Mouse (Mus musculus): ENCODE results near the gene Rnft1. TPM values are rescaled to one million over a fixed set of nuclear protein-coding genes. Genes with fewer than 3 reads are reported as not detected.

The Rnft1 gene
- polyA plus RNA-seq, 1 experiment from 2014 or later: 14.4 TPM

GRCm38 (mm10) chr11:86468345-86468744 is 16.1 kb upstream of the Rnft1 start:
- Histone ChIP-seq H3K27me3 (ENCODE audit: control insufficient read depth, insufficient read depth, low read depth, low read length) (no peaks in the 10 kb centered on the region; the same call in 1 of the 2 replicates), H3K36me3 (ENCODE audit: control insufficient read depth, insufficient read depth, low read length) (no peaks in the 10 kb centered on the region), H3K27ac (ENCODE audit: low read length) (no peak overlapping the region), H3K9ac (ENCODE audit: low read depth, low read length) (no peak overlapping the region), H3K9me3 (replicated peaks; ENCODE audit: control insufficient read depth, low read length, poor library complexity, severe bottlenecking) (no peaks in the 10 kb centered on the region), H3K4me3 (ENCODE audit: low read depth, low read length) (no peak overlapping the region), H3K4me1 (ENCODE audit: control insufficient read depth, insufficient read depth, low read length) (peaks cover 14% of the 10 kb centered on the region; the same call in 1 of the 2 replicates), H3K4me2 (ENCODE audit: low read length) (no peak overlapping the region)
- no peak for ATAC-seq
- WGBS: 75% methylated on average over 8 of the region's 8 CpGs

GRCm38 (mm10) chr11:86468971-86469370 is 15.5 kb upstream of the Rnft1 start:
- WGBS: 75% methylated on average over 4 of the region's 4 CpGs
- no peak for ATAC-seq
- no peak overlapping the region for H3K4me2 ChIP-seq (ENCODE audit: low read length)

GRCm38 (mm10) chr11:86471785-86472184 is 12.7 kb upstream of the Rnft1 start:
- no peak overlapping the region for H3K4me3 ChIP-seq (ENCODE audit: low read depth, low read length)
- no peaks in the 10 kb centered on the region for H3K9me3 ChIP-seq (replicated peaks; ENCODE audit: control insufficient read depth, low read length, poor library complexity, severe bottlenecking)
- no peak overlapping the region for H3K9ac ChIP-seq (ENCODE audit: low read depth, low read length)
- H3K4me1 ChIP-seq (ENCODE audit: control insufficient read depth, insufficient read depth, low read length): peaks cover 14% of the 10 kb centered on the region; the same call in 1 of the 2 replicates
- ATAC-seq: no peak
- H3K27me3 ChIP-seq (ENCODE audit: control insufficient read depth, insufficient read depth, low read depth, low read length): no peaks in the 10 kb centered on the region; the same call in 1 of the 2 replicates
- H3K4me2 ChIP-seq (ENCODE audit: low read length): no peak overlapping the region
- 14% methylated on average over 6 of the region's 6 CpGs for WGBS
- H3K27ac ChIP-seq (ENCODE audit: low read length): peak overlapping the region; percentile 49; the same call in 1 of the 2 replicates
- H3K36me3 ChIP-seq (ENCODE audit: control insufficient read depth, insufficient read depth, low read length): no peaks in the 10 kb centered on the region

More at GRCm38 (mm10) chr11:86468971-86469370, 15.5 kb upstream of the Rnft1 start:
- Histone ChIP-seq H3K4me1 (ENCODE audit: control insufficient read depth, insufficient read depth, low read length) (peaks cover 14% of the 10 kb centered on the region; the same call in 1 of the 2 replicates), H3K36me3 (ENCODE audit: control insufficient read depth, insufficient read depth, low read length) (no peaks in the 10 kb centered on the region), H3K9ac (ENCODE audit: low read depth, low read length) (no peak overlapping the region), H3K27me3 (ENCODE audit: control insufficient read depth, insufficient read depth, low read depth, low read length) (no peaks in the 10 kb centered on the region; the same call in 1 of the 2 replicates), H3K27ac (ENCODE audit: low read length) (no peak overlapping the region), H3K9me3 (replicated peaks; ENCODE audit: control insufficient read depth, low read length, poor library complexity, severe bottlenecking) (no peaks in the 10 kb centered on the region), H3K4me3 (ENCODE audit: low read depth, low read length) (no peak overlapping the region)

- WGBS: 27% methylated on average over 7 of the region's 7 CpGs
- peaks cover 14% of the 10 kb centered on the region; the same call in 1 of the 2 replicates for H3K4me1 ChIP-seq (ENCODE audit: control insufficient read depth, insufficient read depth, low read length)
- H3K27me3 ChIP-seq (ENCODE audit: control insufficient read depth, insufficient read depth, low read depth, low read length): no peaks in the 10 kb centered on the region; the same call in 1 of the 2 replicates
- H3K4me2 ChIP-seq (ENCODE audit: low read length): peak overlapping the region; percentile 46
- peak overlapping the region; percentile 75 for H3K27ac ChIP-seq (ENCODE audit: low read length)
- no peaks in the 10 kb centered on the region for H3K9me3 ChIP-seq (replicated peaks; ENCODE audit: control insufficient read depth, low read length, poor library complexity, severe bottlenecking)
- H3K9ac ChIP-seq (ENCODE audit: low read depth, low read length): peak overlapping the region; percentile 20; the same call in 1 of the 2 replicates
- H3K36me3 ChIP-seq (ENCODE audit: control insufficient read depth, insufficient read depth, low read length): no peaks in the 10 kb centered on the region
- no peak overlapping the region for H3K4me3 ChIP-seq (ENCODE audit: low read depth, low read length)
- 0 out of 2 replicates have a peak, but pooled peaks have one; percentile 25 for ATAC-seq
These were observed 11.7 kb upstream of the Rnft1 start for GRCm38 (mm10) chr11:86472771-86473171.

GRCm38 (mm10) chr11:86473576-86473975 is 10.9 kb upstream of the Rnft1 start:
- WGBS: 57% methylated on average over 3 of the region's 3 CpGs
- no peaks in the 10 kb centered on the region for H3K36me3 ChIP-seq (ENCODE audit: control insufficient read depth, insufficient read depth, low read length)
- H3K4me3 ChIP-seq (ENCODE audit: low read depth, low read length): no peak overlapping the region
- no peaks in the 10 kb centered on the region for H3K9me3 ChIP-seq (replicated peaks; ENCODE audit: control insufficient read depth, low read length, poor library complexity, severe bottlenecking)
- H3K9ac ChIP-seq (ENCODE audit: low read depth, low read length): no peak overlapping the region
- ATAC-seq: no peak
- no peak overlapping the region; the same call in 1 of the 2 replicates for H3K4me2 ChIP-seq (ENCODE audit: low read length)
- no peaks in the 10 kb centered on the region; the same call in 1 of the 2 replicates for H3K27me3 ChIP-seq (ENCODE audit: control insufficient read depth, insufficient read depth, low read depth, low read length)
- H3K27ac ChIP-seq (ENCODE audit: low read length): no peak overlapping the region
- peaks cover 11% of the 10 kb centered on the region; the same call in 1 of the 2 replicates for H3K4me1 ChIP-seq (ENCODE audit: control insufficient read depth, insufficient read depth, low read length)

GRCm38 (mm10) chr11:86484910-86485510 is 553 bp downstream of the Rnft1 start:
- Histone ChIP-seq H3K9ac (ENCODE audit: low read depth, low read length) (peak overlapping the region; percentile 72), H3K4me3 (ENCODE audit: low read depth, low read length) (peak overlapping the region; percentile 67), H3K36me3 (ENCODE audit: control insufficient read depth, insufficient read depth, low read length) (0 out of 2 replicates have a peak, but pooled peaks cover 5% of the 10 kb centered on the region), H3K27ac (ENCODE audit: low read length) (peak overlapping the region; percentile 79), H3K9me3 (replicated peaks; ENCODE audit: control insufficient read depth, low read length, poor library complexity, severe bottlenecking) (no peaks in the 10 kb centered on the region), H3K27me3 (ENCODE audit: control insufficient read depth, insufficient read depth, low read depth, low read length) (no peaks in the 10 kb centered on the region), H3K4me2 (ENCODE audit: low read length) (peak overlapping the region; percentile 56), H3K4me1 (ENCODE audit: control insufficient read depth, insufficient read depth, low read length) (peaks cover 9% of the 10 kb centered on the region)
- ATAC-seq: peak; percentile 81
- under 1% methylated on average over 25 of the region's 25 CpGs for WGBS

GRCm38 (mm10) chr11:86490782-86491181 is 6.3 kb downstream of the Rnft1 start:
- Histone ChIP-seq H3K4me1 (ENCODE audit: control insufficient read depth, insufficient read depth, low read length) (peaks cover 5% of the 10 kb centered on the region), H3K27me3 (ENCODE audit: control insufficient read depth, insufficient read depth, low read depth, low read length) (no peaks in the 10 kb centered on the region), H3K4me3 (ENCODE audit: low read depth, low read length) (no peak overlapping the region), H3K9me3 (replicated peaks; ENCODE audit: control insufficient read depth, low read length, poor library complexity, severe bottlenecking) (no peaks in the 10 kb centered on the region), H3K4me2 (ENCODE audit: low read length) (no peak overlapping the region), H3K27ac (ENCODE audit: low read length) (no peak overlapping the region), H3K9ac (ENCODE audit: low read depth, low read length) (no peak overlapping the region), H3K36me3 (ENCODE audit: control insufficient read depth, insufficient read depth, low read length) (peaks cover 7% of the 10 kb centered on the region; the same call in 1 of the 2 replicates)
- no peak for ATAC-seq
- WGBS: 100% methylated on average over 1 of the region's 1 CpGs

GRCm38 (mm10) chr11:86497356-86497755 is 12.9 kb downstream of the Rnft1 start:
- no peak overlapping the region for H3K9ac ChIP-seq (ENCODE audit: low read depth, low read length)
- H3K4me3 ChIP-seq (ENCODE audit: low read depth, low read length): no peak overlapping the region

GRCm38 (mm10) chr11:86497908-86498307 is 13.5 kb downstream of the Rnft1 start:
- Histone ChIP-seq H3K36me3 (ENCODE audit: control insufficient read depth, insufficient read depth, low read length) (peaks cover 9% of the 10 kb centered on the region), H3K4me3 (ENCODE audit: low read depth, low read length) (no peak overlapping the region), H3K9ac (ENCODE audit: low read depth, low read length) (no peak overlapping the region), H3K9me3 (replicated peaks; ENCODE audit: control insufficient read depth, low read length, poor library complexity, severe bottlenecking) (no peaks in the 10 kb centered on the region), H3K4me2 (ENCODE audit: low read length) (no peak overlapping the region), H3K27me3 (ENCODE audit: control insufficient read depth, insufficient read depth, low read depth, low read length) (no peaks in the 10 kb centered on the region), H3K4me1 (ENCODE audit: control insufficient read depth, insufficient read depth, low read length) (no peaks in the 10 kb centered on the region), H3K27ac (ENCODE audit: low read length) (no peak overlapping the region)
- ATAC-seq: no peak
- 77% methylated on average over 3 of the region's 3 CpGs for WGBS

More at GRCm38 (mm10) chr11:86497356-86497755, 12.9 kb downstream of the Rnft1 start:
- peaks cover 4% of the 10 kb centered on the region for H3K36me3 ChIP-seq (ENCODE audit: control insufficient read depth, insufficient read depth, low read length)
- no peaks in the 10 kb centered on the region for H3K27me3 ChIP-seq (ENCODE audit: control insufficient read depth, insufficient read depth, low read depth, low read length)
- no peaks in the 10 kb centered on the region for H3K9me3 ChIP-seq (replicated peaks; ENCODE audit: control insufficient read depth, low read length, poor library complexity, severe bottlenecking)
- WGBS: 98% methylated on average over 1 of the region's 1 CpGs
- no peak overlapping the region for H3K4me2 ChIP-seq (ENCODE audit: low read length)
- ATAC-seq: no peak
- H3K4me1 ChIP-seq (ENCODE audit: control insufficient read depth, insufficient read depth, low read length): no peaks in the 10 kb centered on the region
- H3K27ac ChIP-seq (ENCODE audit: low read length): no peak overlapping the region
